Mouse (Mus musculus): Measurements from ENCODE around the gene Taar7d. TPM values are rescaled to one million over a fixed set of nuclear protein-coding genes. Genes with fewer than 3 reads are reported as not detected.

Taar7d gene
- polyA plus RNA-seq (2017; shearing (Covaris generic)): not detected

DNA sequence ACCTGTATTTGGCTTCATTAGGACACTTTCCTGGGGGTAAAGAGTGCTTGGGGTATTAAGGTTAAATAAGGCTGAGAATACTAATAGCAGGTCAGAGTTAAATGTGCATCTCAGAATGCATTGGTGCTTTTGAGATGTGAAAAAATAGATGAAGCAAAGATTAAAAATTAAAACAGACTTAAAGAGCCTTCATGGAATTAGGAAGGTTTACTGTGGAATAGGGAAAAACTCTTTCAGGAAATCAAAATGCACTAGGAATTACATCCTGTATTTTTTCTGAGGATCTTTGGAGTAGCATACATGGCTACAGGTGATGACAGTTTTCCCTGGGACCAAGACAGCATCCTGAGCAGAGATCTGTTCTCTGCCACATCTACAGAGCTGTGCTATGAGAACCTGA is at the start of gene Taar7d:
Gene Taar7d (plus strand): TSS at position 301 of the 400 bp plus-strand sequence.

DNA sequence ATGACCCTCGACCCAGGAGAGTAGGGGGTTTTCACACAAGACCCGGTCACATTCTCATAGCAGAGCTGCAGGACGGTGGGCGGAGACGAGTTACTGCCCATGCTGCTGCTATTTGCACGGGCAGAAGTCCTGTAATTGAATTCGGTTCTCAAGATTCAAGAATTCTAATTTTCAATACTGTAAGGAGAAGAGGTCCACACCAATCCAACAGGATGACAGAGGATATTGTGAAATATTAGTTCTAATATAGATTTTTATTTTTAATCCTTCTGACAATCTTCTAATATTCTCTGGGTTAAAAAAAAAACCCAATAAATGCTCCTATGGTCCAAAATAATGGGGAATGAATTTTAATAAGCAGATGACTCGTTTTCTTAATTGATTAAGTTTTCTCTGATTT is 41.5 kb upstream of the Taar7d start, which contains the start of gene Taar6:
Gene Taar6 (minus strand): TSS at position 101 of the 400 bp plus-strand sequence.

DNA sequence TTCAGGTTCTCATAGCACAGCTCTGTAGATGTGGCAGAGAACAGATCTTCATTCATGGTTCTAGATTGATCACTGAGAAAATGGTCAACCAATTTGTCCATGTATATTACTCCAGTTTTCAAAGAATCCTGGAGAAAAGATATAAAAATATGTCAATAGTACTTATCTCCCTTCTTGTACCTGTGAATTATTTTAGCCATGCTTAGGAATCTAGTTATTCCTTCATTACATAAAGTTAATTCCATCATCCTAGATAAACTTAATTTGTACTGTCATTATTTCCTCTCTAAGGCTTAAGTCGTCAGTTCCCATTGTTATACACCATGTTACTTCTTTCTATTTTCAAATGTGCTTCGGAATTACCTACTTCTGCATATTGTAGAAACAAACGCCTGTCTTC is 33.6 kb upstream of the Taar7d start, which contains the start of gene Taar7a:
Gene Taar7a (minus strand): TSS at position 101 of the 400 bp plus-strand sequence.

DNA sequence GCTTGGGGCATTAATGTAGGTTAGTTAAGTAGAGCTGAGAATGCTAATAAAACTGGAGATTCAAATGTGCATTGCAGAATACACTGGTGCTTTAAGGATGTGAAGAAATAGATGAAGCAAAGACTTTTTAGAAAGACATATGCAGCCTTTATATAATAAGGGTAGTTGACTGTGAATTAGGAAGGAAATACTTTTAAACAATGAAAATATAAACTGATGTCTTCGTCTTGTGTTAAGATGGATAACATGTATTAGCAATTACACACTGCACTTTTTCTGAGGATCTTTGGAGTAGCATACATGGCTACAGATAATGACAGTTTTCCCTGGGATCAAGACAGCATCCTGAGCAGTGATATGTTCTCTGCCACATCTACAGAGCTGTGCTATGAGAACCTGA is 27.4 kb upstream of the Taar7d start, which contains the start of gene Taar7b:
Gene Taar7b (plus strand): TSS at position 301 of the 400 bp plus-strand sequence.

DNA sequence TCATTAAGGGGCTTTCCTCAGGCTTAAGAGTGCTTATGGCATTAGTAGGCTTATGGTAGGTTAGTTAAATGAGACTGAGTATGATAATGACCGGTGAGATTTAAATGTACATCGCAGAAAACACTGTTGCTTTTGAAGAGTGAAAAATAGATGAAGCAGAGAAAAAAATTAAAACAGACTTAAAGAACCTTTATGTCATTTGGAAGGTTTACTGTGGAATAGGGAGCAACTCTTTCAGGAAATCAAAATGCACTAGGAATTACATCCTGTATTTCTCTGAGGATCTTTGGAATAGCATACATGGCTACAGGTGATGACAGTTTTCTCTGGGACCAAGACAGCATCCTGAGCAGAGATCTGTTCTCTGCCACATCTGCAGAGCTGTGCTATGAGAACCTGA is 10.3 kb downstream of the Taar7d start, which contains the start of gene Taar7e:
Gene Taar7e (plus strand): TSS at position 301 of the 400 bp plus-strand sequence.

DNA sequence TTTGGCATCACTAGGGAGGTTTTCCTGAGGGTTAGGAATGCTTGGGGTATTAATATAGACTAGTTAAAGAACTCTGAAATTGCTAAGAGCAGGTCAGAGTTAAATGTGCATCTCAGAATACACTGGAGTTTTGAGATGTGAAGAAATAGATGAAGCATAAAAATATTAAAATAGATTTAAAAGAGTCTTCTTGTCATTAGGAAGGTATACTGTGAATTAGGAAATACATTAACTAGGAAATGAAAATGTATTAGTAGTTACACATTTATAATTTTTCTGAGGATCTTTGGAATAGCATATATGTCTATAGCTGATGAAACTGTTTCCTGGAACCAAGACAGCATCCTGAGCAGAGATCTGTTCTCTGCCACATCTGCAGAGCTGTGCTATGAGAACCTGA is 22.2 kb downstream of the Taar7d start, which contains the start of gene Taar7f:
Gene Taar7f (plus strand): TSS at position 301 of the 400 bp plus-strand sequence.

DNA sequence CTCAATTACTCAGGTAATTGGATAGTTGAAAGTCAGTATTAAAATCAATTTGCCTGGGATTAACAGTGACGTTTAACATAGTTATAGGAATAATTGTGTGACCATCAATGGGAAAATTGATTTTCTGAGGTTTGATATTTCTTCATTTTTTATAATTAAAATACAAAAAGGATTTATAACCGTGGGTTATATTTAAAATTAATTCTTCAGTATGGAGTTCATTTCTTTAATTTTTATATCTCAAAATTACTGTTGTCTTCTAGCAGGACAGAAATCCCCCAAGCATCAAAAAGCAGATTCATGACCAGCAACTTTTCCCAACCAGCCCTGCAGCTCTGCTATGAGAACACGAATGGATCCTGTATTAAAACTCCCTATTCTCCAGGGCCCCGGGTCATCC is 49.2 kb downstream of the Taar7d start, which contains the start of gene Taar8a:
Gene Taar8a (plus strand): TSS at position 301 of the 400 bp plus-strand sequence.

Other genes starting within 250 kb of the Taar7d start
- 10 to 100 TPM; 21.7 to 29.9 TPM for gene Rps12, start 239.9 kb upstream of the Taar7d start, polyA plus RNA-seq (2017; shearing (Covaris generic))
- gene Slc18b1, start 230.2 kb upstream of the Taar7d start, polyA plus RNA-seq (2017; shearing (Covaris generic)): 1 to 10 TPM in 1 of 2 experiments, under 1 TPM in 1; 0.53 to 1.4 TPM
- gene Vnn3, start 175.8 kb upstream of the Taar7d start, polyA plus RNA-seq (2017; shearing (Covaris generic)): under 1 TPM; 0.11 to 0.16 TPM
- gene Vnn1, start 132.5 kb upstream of the Taar7d start, polyA plus RNA-seq (2017; shearing (Covaris generic)): under 1 TPM; 0.53 to 0.74 TPM
- 1 to 10 TPM in 1 of 2 experiments, not detected in 1; 1.7 TPM for gene Taar1, start 106.9 kb upstream of the Taar7d start, polyA plus RNA-seq (2017; shearing (Covaris generic))
- not detected for gene Taar2, start 88.7 kb upstream of the Taar7d start, polyA plus RNA-seq (2017; shearing (Covaris generic))
- not detected for gene Taar3, start 77.7 kb upstream of the Taar7d start, polyA plus RNA-seq (2017; shearing (Covaris generic))
- gene Taar4, start 66.7 kb upstream of the Taar7d start, polyA plus RNA-seq (2017; shearing (Covaris generic)): not detected
- 1 to 10 TPM in 1 of 2 experiments, not detected in 1; 1.2 TPM for gene Taar5, start 56.5 kb upstream of the Taar7d start, polyA plus RNA-seq (2017; shearing (Covaris generic))
- under 1 TPM in 1 of 2 experiments, not detected in 1; 0.16 TPM for gene Taar6, start 41.6 kb upstream of the Taar7d start, polyA plus RNA-seq (2017; shearing (Covaris generic))
- gene Taar7a, start 33.7 kb upstream of the Taar7d start, polyA plus RNA-seq (2017; shearing (Covaris generic)): under 1 TPM in 1 of 2 experiments, not detected in 1; 0.36 TPM
- gene Taar7b, start 27.3 kb upstream of the Taar7d start, polyA plus RNA-seq (2017; shearing (Covaris generic)): under 1 TPM in 1 of 2 experiments, not detected in 1; 0.98 TPM
- gene Taar7e, start 10.4 kb downstream of the Taar7d start, polyA plus RNA-seq (2017; shearing (Covaris generic)): under 1 TPM; 0.46 to 0.50 TPM
- not detected for gene Taar7f, start 22.3 kb downstream of the Taar7d start, polyA plus RNA-seq (2017; shearing (Covaris generic))
- gene Taar8a, start 49.3 kb downstream of the Taar7d start, polyA plus RNA-seq (2017; shearing (Covaris generic)): not detected
- gene Taar8b, start 65.1 kb downstream of the Taar7d start, polyA plus RNA-seq (2017; shearing (Covaris generic)): not detected
- not detected for gene Taar8c, start 74.7 kb downstream of the Taar7d start, polyA plus RNA-seq (2017; shearing (Covaris generic))
- 1 to 10 TPM in 1 of 2 experiments, under 1 TPM in 1; 0.14 to 1.4 TPM for gene Taar9, start 82.3 kb downstream of the Taar7d start, polyA plus RNA-seq (2017; shearing (Covaris generic))
- gene Stx7, start 122.1 kb downstream of the Taar7d start, polyA plus RNA-seq (2017; shearing (Covaris generic)): 10 to 100 TPM; 39.8 to 48.8 TPM
- not detected for gene Moxd1, start 196.3 kb downstream of the Taar7d start, polyA plus RNA-seq (2017; shearing (Covaris generic))

Measured in inflammation-experienced regulatory T-cells (primary cell).